Mouse (Mus musculus): ENCODE data around the gene Dip2c. TPM values are rescaled to one million over a fixed set of nuclear protein-coding genes. Genes with fewer than 3 reads are reported as not detected.

Gene Dip2c
- polyA plus RNA-seq, 1 experiment from 2014 or later: 10.3 TPM

DNA sequence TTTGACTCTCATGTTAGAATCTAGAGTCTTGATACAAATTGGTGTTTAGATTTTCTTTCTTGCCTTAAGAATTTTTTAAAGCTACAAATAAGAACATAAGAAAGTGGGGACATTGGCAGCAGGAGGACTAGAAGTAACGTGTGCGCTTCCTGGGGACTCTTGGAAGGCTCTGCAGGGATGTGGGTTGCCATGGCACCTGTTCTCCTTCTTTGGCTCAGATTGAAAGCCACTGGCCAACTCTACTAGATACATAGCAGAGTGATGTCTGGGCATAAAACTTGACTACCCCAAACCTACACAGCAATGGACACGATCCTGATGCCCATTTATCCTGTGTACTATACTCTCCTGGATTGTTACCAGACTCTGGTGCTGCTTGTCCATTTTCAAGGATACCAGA lies 188.1 kb downstream of the Dip2c start:
- no peaks in the 10 kb centered on the region for H3K36me3 ChIP-seq
- 81% methylated on average over 3 of the region's 3 CpGs for WGBS
- no peaks in the 10 kb centered on the region for H3K9me3 ChIP-seq

DNA sequence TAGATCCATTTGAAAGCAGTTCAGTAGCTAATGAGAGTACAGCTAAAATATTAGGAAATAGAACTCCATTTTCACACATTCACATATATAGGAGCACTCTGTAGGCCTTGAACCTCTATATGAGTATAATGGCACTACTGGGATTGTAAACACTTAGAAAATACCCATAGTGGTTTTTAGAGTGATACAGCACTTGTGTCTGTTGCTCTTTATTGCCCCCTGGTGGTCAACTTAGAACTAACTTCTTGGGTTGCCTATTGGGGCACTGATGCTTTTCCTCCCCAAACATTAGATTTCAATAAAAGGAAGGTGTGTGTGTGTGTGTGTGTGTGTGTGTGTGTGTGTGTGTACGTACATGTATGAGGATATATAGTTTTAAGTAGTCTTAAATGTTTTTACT lies 190.9 kb downstream of the Dip2c start:
- no peaks in the 10 kb centered on the region for H3K4me1 ChIP-seq (replicated peaks)
- H3K36me3 ChIP-seq: no peaks in the 10 kb centered on the region
- H3K4me3 ChIP-seq (replicated peaks): no peak overlapping the region
- H3K9me3 ChIP-seq: no peaks in the 10 kb centered on the region
- no peak overlapping the region for H3K9ac ChIP-seq (replicated peaks)
- WGBS: 41% methylated on average over 1 of the region's 1 CpGs
- H3K27me3 ChIP-seq: no peaks in the 10 kb centered on the region
- no peak overlapping the region for H3K27ac ChIP-seq
- H3K4me2 ChIP-seq (replicated peaks): no peak overlapping the region
- ATAC-seq: peak; percentile 43; the same call in 1 of the 2 replicates

More for the DNA sequence above, 188.1 kb downstream of the Dip2c start:
- H3K4me3 ChIP-seq (replicated peaks): no peak overlapping the region
- H3K27me3 ChIP-seq: no peaks in the 10 kb centered on the region
- no peaks in the 10 kb centered on the region for H3K4me1 ChIP-seq (replicated peaks)
- ATAC-seq: no peak
- H3K9ac ChIP-seq (replicated peaks): no peak overlapping the region
- H3K4me2 ChIP-seq (replicated peaks): no peak overlapping the region
- no peak overlapping the region for H3K27ac ChIP-seq

GRCm38 (mm10) chr13:9473383-9473782 lies 197.1 kb downstream of the Dip2c start:
- H3K4me3 ChIP-seq (replicated peaks): no peak overlapping the region
- H3K27me3 ChIP-seq: no peaks in the 10 kb centered on the region
- H3K4me2 ChIP-seq (replicated peaks): no peak overlapping the region
- WGBS: 97% methylated on average over 1 of the region's 1 CpGs
- 0 out of 2 replicates have a peak, but pooled peaks cover 3% of the 10 kb centered on the region for H3K9me3 ChIP-seq
- H3K27ac ChIP-seq: no peak overlapping the region
- H3K9ac ChIP-seq (replicated peaks): no peak overlapping the region
- H3K36me3 ChIP-seq: no peaks in the 10 kb centered on the region
- no peak for ATAC-seq
- no peaks in the 10 kb centered on the region for H3K4me1 ChIP-seq (replicated peaks)

GRCm38 (mm10) chr13:9481722-9482121 lies 205.4 kb downstream of the Dip2c start:
- H3K27ac ChIP-seq: no peak overlapping the region

GRCm38 (mm10) chr13:9489696-9490095 lies 213.4 kb downstream of the Dip2c start:
- no peak for ATAC-seq
- Histone ChIP-seq H3K9ac (replicated peaks) (no peak overlapping the region), H3K27me3 (no peaks in the 10 kb centered on the region), H3K4me2 (replicated peaks) (no peak overlapping the region), H3K4me1 (replicated peaks) (peaks cover 9% of the 10 kb centered on the region; the same call in 1 of the 2 replicates), H3K9me3 (no peaks in the 10 kb centered on the region), H3K36me3 (no peaks in the 10 kb centered on the region), H3K27ac (no peak overlapping the region), H3K4me3 (replicated peaks) (no peak overlapping the region)
- 85% methylated on average over 3 of the region's 3 CpGs for WGBS

More at GRCm38 (mm10) chr13:9481722-9482121, 205.4 kb downstream of the Dip2c start:
- Histone ChIP-seq H3K36me3 (no peaks in the 10 kb centered on the region), H3K9me3 (no peaks in the 10 kb centered on the region), H3K4me2 (replicated peaks) (no peak overlapping the region), H3K9ac (replicated peaks) (no peak overlapping the region), H3K4me3 (replicated peaks) (no peak overlapping the region), H3K27me3 (no peaks in the 10 kb centered on the region), H3K4me1 (replicated peaks) (no peaks in the 10 kb centered on the region)
- WGBS: 84% methylated on average over 1 of the region's 1 CpGs
- ATAC-seq: no peak

GRCm38 (mm10) chr13:9494726-9495125 lies 218.4 kb downstream of the Dip2c start:
- H3K27me3 ChIP-seq: no peaks in the 10 kb centered on the region
- H3K36me3 ChIP-seq: no peaks in the 10 kb centered on the region
- H3K9me3 ChIP-seq: no peaks in the 10 kb centered on the region
- ATAC-seq: no peak
- H3K4me1 ChIP-seq (replicated peaks): peaks cover 9% of the 10 kb centered on the region; the same call in 1 of the 2 replicates
- no peak overlapping the region for H3K4me3 ChIP-seq (replicated peaks)
- WGBS: 74% methylated on average over 21 of the region's 21 CpGs
- no peak overlapping the region for H3K27ac ChIP-seq
- peak overlapping the region; percentile 11 for H3K4me2 ChIP-seq (replicated peaks)
- no peak overlapping the region for H3K9ac ChIP-seq (replicated peaks)

- no peak for ATAC-seq
- Histone ChIP-seq H3K4me1 (replicated peaks) (no peaks in the 10 kb centered on the region), H3K9me3 (no peaks in the 10 kb centered on the region), H3K4me2 (replicated peaks) (no peak overlapping the region), H3K27ac (no peak overlapping the region), H3K36me3 (no peaks in the 10 kb centered on the region), H3K9ac (replicated peaks) (no peak overlapping the region), H3K27me3 (no peaks in the 10 kb centered on the region), H3K4me3 (replicated peaks) (no peak overlapping the region)
- 86% methylated on average over 6 of the region's 6 CpGs for WGBS
Observed at GRCm38 (mm10) chr13:9504118-9504856, 228.0 kb downstream of the Dip2c start.

GRCm38 (mm10) chr13:9538556-9538955 lies 262.2 kb downstream of the Dip2c start:
- ATAC-seq: no peak
- H3K9ac ChIP-seq (replicated peaks): no peak overlapping the region
- no peak overlapping the region for H3K4me2 ChIP-seq (replicated peaks)
- no peaks in the 10 kb centered on the region for H3K36me3 ChIP-seq
- no peaks in the 10 kb centered on the region for H3K27me3 ChIP-seq
- no peaks in the 10 kb centered on the region for H3K4me1 ChIP-seq (replicated peaks)
- no peak overlapping the region for H3K27ac ChIP-seq
- H3K4me3 ChIP-seq (replicated peaks): no peak overlapping the region
- no peaks in the 10 kb centered on the region for H3K9me3 ChIP-seq

- H3K27me3 ChIP-seq: no peaks in the 10 kb centered on the region
- H3K4me3 ChIP-seq (replicated peaks): no peak overlapping the region
- no peak overlapping the region for H3K27ac ChIP-seq
- no peak overlapping the region for H3K9ac ChIP-seq (replicated peaks)
- no peak for ATAC-seq
- 19% methylated on average over 9 of the region's 9 CpGs for WGBS
- peaks cover 7% of the 10 kb centered on the region for H3K4me1 ChIP-seq (replicated peaks)
- H3K9me3 ChIP-seq: no peaks in the 10 kb centered on the region
- no peak overlapping the region for H3K4me2 ChIP-seq (replicated peaks)
- peaks cover 7% of the 10 kb centered on the region; the same call in 1 of the 2 replicates for H3K36me3 ChIP-seq
Observed at GRCm38 (mm10) chr13:9547698-9548344, 271.5 kb downstream of the Dip2c start.

- H3K4me1 ChIP-seq (replicated peaks): no peaks in the 10 kb centered on the region
- H3K36me3 ChIP-seq: no peaks in the 10 kb centered on the region; the same call in 1 of the 2 replicates
- no peak overlapping the region for H3K4me3 ChIP-seq (replicated peaks)
- H3K9ac ChIP-seq (replicated peaks): no peak overlapping the region
- ATAC-seq: no peak
- WGBS: 93% methylated on average over 1 of the region's 1 CpGs
- no peak overlapping the region for H3K27ac ChIP-seq
- H3K9me3 ChIP-seq: no peaks in the 10 kb centered on the region
- H3K27me3 ChIP-seq: no peaks in the 10 kb centered on the region
- no peak overlapping the region for H3K4me2 ChIP-seq (replicated peaks)
Observed at GRCm38 (mm10) chr13:9562099-9562498, 285.8 kb downstream of the Dip2c start.

GRCm38 (mm10) chr13:9562921-9563320 lies 286.6 kb downstream of the Dip2c start:
- Histone ChIP-seq H3K9ac (replicated peaks) (no peak overlapping the region), H3K9me3 (no peaks in the 10 kb centered on the region), H3K4me2 (replicated peaks) (no peak overlapping the region), H3K36me3 (peaks cover 4% of the 10 kb centered on the region), H3K4me3 (replicated peaks) (no peak overlapping the region), H3K27me3 (no peaks in the 10 kb centered on the region), H3K27ac (no peak overlapping the region), H3K4me1 (replicated peaks) (no peaks in the 10 kb centered on the region)
- ATAC-seq: no peak
- WGBS: 10% methylated on average over 2 of the region's 2 CpGs

- H3K4me3 ChIP-seq (replicated peaks): no peak overlapping the region
- no peak overlapping the region for H3K27ac ChIP-seq
- H3K4me1 ChIP-seq (replicated peaks): no peaks in the 10 kb centered on the region
- H3K27me3 ChIP-seq: no peaks in the 10 kb centered on the region
- no peaks in the 10 kb centered on the region for H3K9me3 ChIP-seq
- peaks cover 30% of the 10 kb centered on the region for H3K36me3 ChIP-seq
- no peak for ATAC-seq
- WGBS: 92% methylated on average over 5 of the region's 5 CpGs
- no peak overlapping the region for H3K4me2 ChIP-seq (replicated peaks)
- H3K9ac ChIP-seq (replicated peaks): no peak overlapping the region
Observed at GRCm38 (mm10) chr13:9568852-9569251, 292.5 kb downstream of the Dip2c start.

Data from midbrain, embryonic 13.5 days (tissue).